ENCODE assay signal across 9 mouse cellular contexts in the genomic region with DNA sequence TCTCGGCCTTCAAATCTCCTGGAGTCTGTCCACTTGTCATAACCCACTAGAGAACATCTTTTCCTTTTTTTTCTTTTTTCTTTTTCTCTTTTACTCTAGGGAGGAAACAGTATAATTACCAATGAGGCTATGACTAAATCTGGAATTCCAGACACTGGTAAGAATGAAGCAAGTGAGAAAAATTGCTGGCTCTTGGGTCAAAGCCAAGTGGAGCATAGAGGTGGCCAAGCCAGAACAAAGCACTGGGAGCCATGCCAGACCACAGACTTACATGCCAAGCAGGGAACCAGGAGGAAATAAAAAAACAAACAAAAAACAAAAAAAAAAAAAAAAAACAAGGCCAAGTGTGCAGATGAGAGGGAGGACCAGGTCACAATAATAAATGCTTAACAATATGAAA. TPM values are rescaled to one million over a fixed set of nuclear protein-coding genes. Genes with fewer than 3 reads are reported as not detected.
DNase-seq lines count a peak whose midpoint lies in the region; ATAC-seq lines count a peak whose summit lies in the region.
"Had no signal": no experiment of that assay in that cellular context is flagged by ENCODE, and none has a peak within 500 bp of the region (broad histone marks: within the 10 kb centered on the region; RNA-seq: fewer than 3 reads in every experiment).

No protein-coding gene starts in this region.

- intact Hi-C loops in heart, postnatal 14 days (cut with DNase I) = no loop called here

- H3K27ac ChIP-seq in heart, embryonic 10.5 days = no peak overlapping the region

- H3K4me3 ChIP-seq in heart, embryonic 10.5 days = no peak overlapping the region

- no peaks in the 10 kb centered on the region for H3K9me3 ChIP-seq in heart, embryonic 10.5 days

- H3K36me3 ChIP-seq in heart, embryonic 10.5 days = no peaks in the 10 kb centered on the region

- peak; percentile 14 for DNase-seq in heart, adult 8-10 months (ENCODE audit: low spot score)
- no peak for DNase-seq in heart, embryonic 10.5 days (ENCODE audit: low spot score)
- peak; percentile 0 for DNase-seq in 416B (ENCODE audit: low read depth)
- DNase-seq in brain, adult 2 months (ENCODE audit: low read depth, low spot score) = peak; percentile 55
- peak; percentile 1 to 49 for DNase-seq in heart, postnatal 14 days
- DNase-seq in lung, postnatal 36 days = peak; percentile 43

- H3K4me1 ChIP-seq in heart, embryonic 10.5 days = no peaks in the 10 kb centered on the region

- WGBS in heart, embryonic 10.5 days = 64% methylated on average over 1 of the region's 1 CpGs

- H3K27me3 ChIP-seq in heart, embryonic 10.5 days (ENCODE audit: insufficient read depth, poor library complexity, severe bottlenecking) = no peaks in the 10 kb centered on the region

- no peak for ATAC-seq in megakaryocyte-erythroid progenitor cell, adult 5-6 weeks (replicated peaks; ENCODE audit: low FRiP score, low TSS enrichment, poor library complexity, severe bottlenecking)
- no peak for ATAC-seq in CD4-positive, CD25-positive, alpha-beta regulatory T cell, adult 4 months

RNA-seq across cellular contexts. Expression of a gene that starts 35.6 kb away (rescaled TPM):
- not detected for total RNA-seq in heart, adult 8-10 months (2022)
- not detected in 2 replicates for polyA plus RNA-seq in heart, embryonic 10.5 days (2016; fragmentation: Nextera tagmentation; extraction: Ambion mirVana)
- total RNA-seq in heart, postnatal 14 days (2021) = not detected
- not detected in 2 replicates for total RNA-seq in megakaryocyte-erythroid progenitor cell, adult 5-6 weeks (2014; fragmentation: Nextera tagmentation)
- total RNA-seq in megakaryocyte-erythroid progenitor cell, adult 5-6 weeks (2017) = not detected in 2 replicates
- not detected for polyA plus RNA-seq in CD4-positive, CD25-positive, alpha-beta regulatory T cell, adult 4 months (2017; shearing (Covaris generic))
- polyA plus RNA-seq: testis, adult 2 months had no signal
